16 mouse cellular contexts compared by ENCODE assay signal in genomic region chr7:141870553-141870952, GRCm38 (mm10). TPM values are rescaled to one million over a fixed set of nuclear protein-coding genes. Genes with fewer than 3 reads are reported as not detected.
DNase-seq lines count a peak whose midpoint lies in the region; ATAC-seq and TF ChIP-seq lines count a peak whose summit lies in the region.
"Had no signal": no experiment of that assay in that cellular context is flagged by ENCODE, and none has a peak within 500 bp of the region (broad histone marks: within the 10 kb centered on the region; RNA-seq: fewer than 3 reads in every experiment).

No protein-coding gene starts in this region.

- H3K4me3 ChIP-seq in cerebellum, adult 2 months (replicated peaks; ENCODE audit: insufficient read depth, low read depth, low read length) = no peak overlapping the region
- no peak overlapping the region for H3K4me3 ChIP-seq in layer of hippocampus, adult 2 months
- H3K4me3 ChIP-seq: erythroblast, embryonic 14.5 days; hindbrain, embryonic 12.5 days; limb, embryonic 10.5 days had no signal

- WGBS in cerebellum, adult 2 months = 74% methylated on average over 5 of the region's 5 CpGs

- TF ChIP-seq POLR2A in cerebellum, adult 2 months (IDR thresholded peaks at IDR 0.05; ENCODE audit: borderline replicate concordance, insufficient read depth, low read length) = no peak

- H3K27me3 ChIP-seq in cerebellum, adult 2 months (ENCODE audit: control insufficient read depth, insufficient read depth, low read length) = no peaks in the 10 kb centered on the region
- H3K27me3 ChIP-seq: hindbrain, embryonic 12.5 days had no signal

- H3K4me1 ChIP-seq in cerebellum, adult 2 months (ENCODE audit: control insufficient read depth, insufficient read depth, low read length) = no peaks in the 10 kb centered on the region
- H3K4me1 ChIP-seq: hindbrain, embryonic 12.5 days; limb, embryonic 10.5 days had no signal

- TF ChIP-seq CTCF in cerebellum, adult 2 months (IDR thresholded peaks at IDR 0.05; ENCODE audit: borderline replicate concordance, insufficient read depth, low read depth, low read length) = peak; percentile 27; the same call in 1 of the 2 replicates
- TF ChIP-seq CTCF in layer of hippocampus, adult 2 months (conservative IDR thresholded peaks at IDR 0.05) = peak; percentile 35

- no peak for ATAC-seq in cerebellum, adult (ENCODE audit: insufficient number of reproducible peaks, low FRiP score, low TSS enrichment)

- H3K27ac ChIP-seq in cerebellum, adult 2 months (ENCODE audit: insufficient read depth, low read length) = no peak overlapping the region
- H3K27ac ChIP-seq in layer of hippocampus, adult 2 months = no peak overlapping the region
- H3K27ac ChIP-seq: hindbrain, embryonic 12.5 days; limb, embryonic 10.5 days had no signal

- no peak for DNase-seq in cerebellum, adult 2 months
- DNase-seq in cerebellum, postnatal 36 days = no peak
- DNase-seq in layer of hippocampus, adult 2 months (ENCODE audit: low spot score in 2 of 2) = no peak
- DNase-seq in layer of hippocampus, adult 11-12 months (ENCODE audit: low spot score) = no peak
- DNase-seq in thymus, postnatal 14 days = peak; percentile 16
- no peak for DNase-seq in thymus, adult 18-20 months
- no peak for DNase-seq in gastrocnemius, postnatal 4 days (ENCODE audit: low spot score in 2 of 2)
- DNase-seq: adrenal gland, adult 2 months; cerebellum, adult 11-12 months; kidney, adult 8-10 months had no signal

RNA-seq across cellular contexts. Expression of gene Muc5b, which starts 31.7 kb away (rescaled TPM):
- under 0.01 TPM in 1 of 2 replicates, not detected in the other for polyA plus RNA-seq in cerebellum, adult 2 months (2012; rRNA removed)
- total RNA-seq in layer of hippocampus, adult 2 months (2021) = not detected
- under 1 TPM; 0.02 to 0.21 TPM for total RNA-seq in gastrocnemius, postnatal 4 days (2021)
- total RNA-seq: adrenal gland, adult 2 months; layer of hippocampus, postnatal 10 days had no signal
- polyA plus RNA-seq: adrenal gland, adult 2 months; erythroblast, embryonic 14.5 days; small intestine, adult 2 months had no signal

RNA-seq across cellular contexts. Expression of gene Tollip, which starts 47.8 kb away (rescaled TPM):
- polyA plus RNA-seq in cerebellum, adult 2 months (2012; rRNA removed) = 151 and 161 TPM in 2 replicates
- total RNA-seq in layer of hippocampus, adult 2 months (2021) = 100 to 1,000 TPM; 112 to 123 TPM
- total RNA-seq in gastrocnemius, postnatal 4 days (2021) = 10 to 100 TPM; 31.1 to 34.3 TPM
